Mouse (Mus musculus): Measurements from ENCODE around the gene Pcdh7.

DNA sequence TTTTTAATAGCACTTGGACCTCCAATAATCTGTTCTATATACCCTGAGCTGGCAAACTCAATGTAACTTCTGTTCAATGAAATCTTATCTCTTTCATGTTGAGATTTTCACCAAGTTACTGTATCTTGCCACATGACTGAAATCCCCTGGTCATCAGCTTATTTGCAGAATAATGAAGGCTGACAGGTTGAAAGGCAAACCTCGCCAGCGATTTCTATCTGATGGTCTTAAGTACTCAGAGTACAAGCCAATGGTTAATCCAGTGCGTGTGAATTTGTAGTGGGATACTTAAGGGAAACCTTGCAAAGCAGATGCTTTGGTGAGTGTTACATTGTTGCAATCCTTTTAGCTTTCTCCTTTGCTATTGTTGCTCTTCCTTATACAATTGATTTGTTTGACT, 398.3 kb downstream of the Pcdh7 start:
- TF ChIP-seq CTCF (conservative IDR thresholded peaks at IDR 0.05; ENCODE audit: low read length) (no peak), POU5F1 (IDR thresholded peaks at IDR 0.05; ENCODE audit: borderline replicate concordance, low read length) (no peak), NANOG (IDR thresholded peaks at IDR 0.05; ENCODE audit: borderline replicate concordance, low read length) (no peak)
